Mouse (Mus musculus) MEL (cell line): ENCODE results near the gene Epc2.

ENCODE experiments used
- E2F4 ChIP-seq: IDR thresholded peaks from 2 replicates; pipeline ENCODE4 v1.6.1; 2011; ENCODE audit warnings: low read depth, low read length, improper control_type of control experiment, borderline replicate concordance
- POLR2A ChIP-seq, 2 experiments: IDR thresholded peaks; 2 replicates each; pipeline ENCODE4 v1.6.1; 2011 to 2012; ENCODE audit warnings: low read length in 2 of 2, mild to moderate bottlenecking in 2 of 2, control low read depth in 1 of 2, improper control_type of control experiment in 1 of 2, low read depth in 1 of 2, moderate library complexity in 1 of 2; ENCODE audit not compliant: control insufficient read depth in 1 of 2, insufficient read depth in 1 of 2, poor library complexity in 1 of 2
- TCF12 ChIP-seq: IDR thresholded peaks from 2 replicates; pipeline ENCODE4 v1.6.1; 2014; ENCODE audit warnings: low read depth, mild to moderate bottlenecking, inconsistent platforms, low read length, improper control_type of control experiment, moderate library complexity

DNA sequence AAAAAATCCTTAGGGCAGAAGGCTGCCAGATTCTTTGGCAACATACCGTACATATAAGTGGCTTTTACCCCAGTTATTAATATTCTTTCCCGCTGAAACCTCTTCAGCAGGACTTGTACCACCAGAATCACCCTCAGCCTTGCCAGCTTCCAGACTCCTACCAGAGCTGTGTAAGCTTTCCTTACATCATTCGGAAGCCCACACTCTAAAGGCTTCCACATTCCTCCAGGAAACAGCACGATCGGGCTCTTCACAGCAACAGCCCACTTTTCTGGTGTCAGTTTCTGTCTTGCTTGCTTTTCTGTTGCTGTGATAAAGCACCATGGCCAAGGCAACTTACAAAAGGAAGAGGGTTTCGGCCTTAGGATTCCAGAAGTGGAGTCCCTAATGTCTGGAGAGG, 21.2 kb downstream of the Epc2 start:
- TF ChIP-seq E2F4 (no peak), TCF12 (no peak), POLR2A (IDR thresholded peaks at IDR 0.05; ENCODE audit: control insufficient read depth in 1 of 2, insufficient read depth in 1 of 2, low read depth in 1 of 2, low read length in 2 of 2, poor library complexity in 1 of 2) (no peak)
